Mouse (Mus musculus): ENCODE results near the gene Tango6. TPM values are rescaled to one million over a fixed set of nuclear protein-coding genes. Genes with fewer than 3 reads are reported as not detected.

The Tango6 gene
- polyA plus RNA-seq, 1 experiment, result 6.9 TPM

DNA sequence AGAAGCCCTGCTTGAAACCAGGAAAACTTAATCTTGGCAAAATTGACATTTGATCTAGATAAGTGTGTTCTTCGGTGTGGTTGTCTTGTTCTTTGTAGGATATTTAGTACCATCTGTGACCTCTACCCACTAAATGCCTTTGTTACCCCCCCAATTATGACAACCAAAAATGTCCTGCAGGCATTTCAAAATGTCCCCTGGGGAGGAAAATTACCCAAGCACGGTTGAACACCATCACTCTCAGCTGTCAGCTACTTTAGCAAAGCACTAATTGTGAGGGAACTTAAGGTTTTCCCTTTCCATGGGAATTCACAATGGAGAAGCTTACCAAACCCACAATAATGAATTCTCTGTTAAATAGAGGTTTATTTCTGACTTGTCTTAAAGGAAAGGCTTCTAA, 41.1 kb downstream of the Tango6 start:
- Histone ChIP-seq H3K27me3 (ENCODE audit: control insufficient read depth, insufficient read depth, insufficient read length) (no peaks in the 10 kb centered on the region), H3ac (ENCODE audit: control insufficient read depth, insufficient read length) (no peak overlapping the region), H3K36me3 (ENCODE audit: control insufficient read depth, insufficient read depth) (peaks cover 5% of the 10 kb centered on the region), H3K4me3 (no peak overlapping the region), H3K4me2 (ENCODE audit: low read depth) (no peak overlapping the region), H3K79me2 (ENCODE audit: control insufficient read depth, insufficient read depth) (no peaks in the 10 kb centered on the region)
- no peak for TF ChIP-seq TCF3 (IDR thresholded peaks at IDR 0.05; ENCODE audit: insufficient read length, low read depth)
- TF ChIP-seq MYOG (IDR thresholded peaks at IDR 0.05; ENCODE audit: control insufficient read depth in 1 of 3, insufficient read depth in 1 of 3, insufficient read length in 2 of 3, low read depth in 2 of 3), result no peak
- no peak for TF ChIP-seq REST (IDR thresholded peaks at IDR 0.05; ENCODE audit: insufficient read depth, insufficient read length)
- TF ChIP-seq TCF12 (IDR thresholded peaks at IDR 0.05; ENCODE audit: insufficient read depth, poor library complexity, severe bottlenecking), result no peak
- no peak for TF ChIP-seq SRF (IDR thresholded peaks at IDR 0.05; ENCODE audit: control insufficient read depth, insufficient read length, low read depth)

GRCm38 (mm10) chr8:106726551-106726950, 43.7 kb downstream of the Tango6 start:
- Histone ChIP-seq H3K79me2 (ENCODE audit: control insufficient read depth, insufficient read depth) (no peaks in the 10 kb centered on the region), H3K4me3 (no peak overlapping the region), H3K27me3 (ENCODE audit: control insufficient read depth, insufficient read depth, insufficient read length) (no peaks in the 10 kb centered on the region), H3ac (ENCODE audit: control insufficient read depth, insufficient read length) (no peak overlapping the region), H3K36me3 (ENCODE audit: control insufficient read depth, insufficient read depth) (no peaks in the 10 kb centered on the region), H3K4me2 (ENCODE audit: low read depth) (no peak overlapping the region)
- TF ChIP-seq USF1 (IDR thresholded peaks at IDR 0.05; ENCODE audit: low read depth) (no peak), POLR2A (IDR thresholded peaks at IDR 0.05; ENCODE audit: insufficient read length, low read depth) (no peak), TCF12 (IDR thresholded peaks at IDR 0.05; ENCODE audit: insufficient read depth, poor library complexity, severe bottlenecking) (no peak), E2F4 (IDR thresholded peaks at IDR 0.05; ENCODE audit: insufficient read depth) (no peak), TCF3 (IDR thresholded peaks at IDR 0.05; ENCODE audit: insufficient read length, low read depth) (no peak), MYOG (IDR thresholded peaks at IDR 0.05; ENCODE audit: control insufficient read depth in 1 of 3, insufficient read depth in 1 of 3, insufficient read length in 2 of 3, low read depth in 2 of 3) (no peak), MYOD1 (IDR thresholded peaks at IDR 0.05; ENCODE audit: control insufficient read depth in 1 of 3, insufficient read length in 2 of 3, low read depth in 2 of 3) (no peak), MAX (IDR thresholded peaks at IDR 0.05; ENCODE audit: low read depth) (no peak), POLR2AphosphoS2 (IDR thresholded peaks at IDR 0.05; ENCODE audit: insufficient read length, low read depth) (no peak), REST (IDR thresholded peaks at IDR 0.05; ENCODE audit: insufficient read depth, insufficient read length) (no peak), CEBPB (IDR thresholded peaks at IDR 0.05; ENCODE audit: insufficient read depth, poor library complexity, severe bottlenecking) (no peak), SRF (IDR thresholded peaks at IDR 0.05; ENCODE audit: control insufficient read depth, insufficient read length, low read depth) (no peak)

DNA sequence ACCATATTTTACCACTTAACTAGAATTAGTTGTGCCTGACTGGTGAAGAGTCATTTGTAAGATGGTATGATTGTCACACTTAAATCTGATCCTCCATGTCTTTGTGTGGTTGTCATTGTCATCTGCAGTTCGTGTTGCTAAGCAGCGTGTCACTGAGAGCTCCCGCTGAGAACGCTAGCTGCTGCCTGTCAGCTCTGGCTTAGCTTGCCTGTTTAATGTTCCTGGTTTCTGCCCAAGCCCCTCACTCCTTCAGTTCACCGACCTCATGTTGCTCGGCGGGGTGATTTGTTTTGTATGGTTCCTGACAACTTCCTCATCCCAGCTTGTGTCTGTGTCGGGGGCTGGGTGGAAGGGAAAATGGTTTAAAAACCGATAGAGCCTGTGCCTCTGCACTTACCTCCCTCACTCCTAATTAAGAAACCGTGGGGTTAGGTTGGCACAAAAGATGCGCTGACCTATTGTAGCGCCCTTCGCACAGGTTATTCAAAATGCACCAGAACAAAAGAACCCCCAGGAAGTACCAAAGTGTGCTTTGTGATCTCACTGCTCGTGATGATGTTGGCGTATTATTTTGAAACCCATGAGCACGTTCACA, 44.5 kb downstream of the Tango6 start:
- H3K79me2 ChIP-seq (ENCODE audit: control insufficient read depth, insufficient read depth), result no peaks in the 10 kb centered on the region
- no peak for TF ChIP-seq MYOG (IDR thresholded peaks at IDR 0.05; ENCODE audit: control insufficient read depth in 1 of 3, insufficient read depth in 1 of 3, insufficient read length in 2 of 3, low read depth in 2 of 3)
- TF ChIP-seq TCF3 (IDR thresholded peaks at IDR 0.05; ENCODE audit: insufficient read length, low read depth), result no peak
- TF ChIP-seq TCF12 (IDR thresholded peaks at IDR 0.05; ENCODE audit: insufficient read depth, poor library complexity, severe bottlenecking), result no peak
- no peak for TF ChIP-seq MAX (IDR thresholded peaks at IDR 0.05; ENCODE audit: low read depth)
- no peak for TF ChIP-seq CEBPB (IDR thresholded peaks at IDR 0.05; ENCODE audit: insufficient read depth, poor library complexity, severe bottlenecking)
- no peak for TF ChIP-seq USF1 (IDR thresholded peaks at IDR 0.05; ENCODE audit: low read depth)
- TF ChIP-seq MYOD1 (IDR thresholded peaks at IDR 0.05; ENCODE audit: control insufficient read depth in 1 of 3, insufficient read length in 2 of 3, low read depth in 2 of 3), result no peak
- TF ChIP-seq POLR2AphosphoS2 (IDR thresholded peaks at IDR 0.05; ENCODE audit: insufficient read length, low read depth), result no peak
- no peak for TF ChIP-seq POLR2A (IDR thresholded peaks at IDR 0.05; ENCODE audit: insufficient read length, low read depth)
- TF ChIP-seq REST (IDR thresholded peaks at IDR 0.05; ENCODE audit: insufficient read depth, insufficient read length), result no peak
- no peak for TF ChIP-seq E2F4 (IDR thresholded peaks at IDR 0.05; ENCODE audit: insufficient read depth)
- no peak for TF ChIP-seq SRF (IDR thresholded peaks at IDR 0.05; ENCODE audit: control insufficient read depth, insufficient read length, low read depth)
- H3K4me2 ChIP-seq (ENCODE audit: low read depth), result no peak overlapping the region
- no peak overlapping the region for H3K4me3 ChIP-seq
- no peaks in the 10 kb centered on the region for H3K27me3 ChIP-seq (ENCODE audit: control insufficient read depth, insufficient read depth, insufficient read length)
- no peaks in the 10 kb centered on the region for H3K36me3 ChIP-seq (ENCODE audit: control insufficient read depth, insufficient read depth)
- H3ac ChIP-seq (ENCODE audit: control insufficient read depth, insufficient read length), result no peak overlapping the region

GRCm38 (mm10) chr8:106727889-106728288, 45.0 kb downstream of the Tango6 start:
- Histone ChIP-seq H3K36me3 (ENCODE audit: control insufficient read depth, insufficient read depth) (no peaks in the 10 kb centered on the region), H3K4me3 (no peak overlapping the region), H3K79me2 (ENCODE audit: control insufficient read depth, insufficient read depth) (no peaks in the 10 kb centered on the region), H3ac (ENCODE audit: control insufficient read depth, insufficient read length) (no peak overlapping the region), H3K27me3 (ENCODE audit: control insufficient read depth, insufficient read depth, insufficient read length) (no peaks in the 10 kb centered on the region), H3K4me2 (ENCODE audit: low read depth) (no peak overlapping the region)
- TF ChIP-seq MYOD1 (IDR thresholded peaks at IDR 0.05; ENCODE audit: control insufficient read depth in 1 of 3, insufficient read length in 2 of 3, low read depth in 2 of 3) (no peak), MAX (IDR thresholded peaks at IDR 0.05; ENCODE audit: low read depth) (no peak), CEBPB (IDR thresholded peaks at IDR 0.05; ENCODE audit: insufficient read depth, poor library complexity, severe bottlenecking) (no peak), USF1 (IDR thresholded peaks at IDR 0.05; ENCODE audit: low read depth) (no peak), E2F4 (IDR thresholded peaks at IDR 0.05; ENCODE audit: insufficient read depth) (no peak), POLR2A (IDR thresholded peaks at IDR 0.05; ENCODE audit: insufficient read length, low read depth) (no peak), SRF (IDR thresholded peaks at IDR 0.05; ENCODE audit: control insufficient read depth, insufficient read length, low read depth) (no peak), TCF3 (IDR thresholded peaks at IDR 0.05; ENCODE audit: insufficient read length, low read depth) (no peak), REST (IDR thresholded peaks at IDR 0.05; ENCODE audit: insufficient read depth, insufficient read length) (no peak)

- Histone ChIP-seq H3K4me2 (ENCODE audit: low read depth) (no peak overlapping the region), H3K79me2 (ENCODE audit: control insufficient read depth, insufficient read depth) (no peaks in the 10 kb centered on the region), H3K27me3 (ENCODE audit: control insufficient read depth, insufficient read depth, insufficient read length) (no peaks in the 10 kb centered on the region), H3K36me3 (ENCODE audit: control insufficient read depth, insufficient read depth) (peaks cover 4% of the 10 kb centered on the region), H3ac (ENCODE audit: control insufficient read depth, insufficient read length) (no peak overlapping the region), H3K4me3 (no peak overlapping the region)
- TF ChIP-seq MYOG (IDR thresholded peaks at IDR 0.05; ENCODE audit: control insufficient read depth in 1 of 3, insufficient read depth in 1 of 3, insufficient read length in 2 of 3, low read depth in 2 of 3) (no peak), TCF12 (IDR thresholded peaks at IDR 0.05; ENCODE audit: insufficient read depth, poor library complexity, severe bottlenecking) (no peak), MYOD1 (IDR thresholded peaks at IDR 0.05; ENCODE audit: control insufficient read depth in 1 of 3, insufficient read length in 2 of 3, low read depth in 2 of 3) (no peak), POLR2A (IDR thresholded peaks at IDR 0.05; ENCODE audit: insufficient read length, low read depth) (no peak), CEBPB (IDR thresholded peaks at IDR 0.05; ENCODE audit: insufficient read depth, poor library complexity, severe bottlenecking) (no peak), E2F4 (IDR thresholded peaks at IDR 0.05; ENCODE audit: insufficient read depth) (no peak), SRF (IDR thresholded peaks at IDR 0.05; ENCODE audit: control insufficient read depth, insufficient read length, low read depth) (no peak), REST (IDR thresholded peaks at IDR 0.05; ENCODE audit: insufficient read depth, insufficient read length) (no peak)
Measured at GRCm38 (mm10) chr8:106732921-106733320, 50.1 kb downstream of the Tango6 start.
